Mouse (Mus musculus): ENCODE measurements around the gene Tctex1d4.

Gene Tctex1d4

DNA sequence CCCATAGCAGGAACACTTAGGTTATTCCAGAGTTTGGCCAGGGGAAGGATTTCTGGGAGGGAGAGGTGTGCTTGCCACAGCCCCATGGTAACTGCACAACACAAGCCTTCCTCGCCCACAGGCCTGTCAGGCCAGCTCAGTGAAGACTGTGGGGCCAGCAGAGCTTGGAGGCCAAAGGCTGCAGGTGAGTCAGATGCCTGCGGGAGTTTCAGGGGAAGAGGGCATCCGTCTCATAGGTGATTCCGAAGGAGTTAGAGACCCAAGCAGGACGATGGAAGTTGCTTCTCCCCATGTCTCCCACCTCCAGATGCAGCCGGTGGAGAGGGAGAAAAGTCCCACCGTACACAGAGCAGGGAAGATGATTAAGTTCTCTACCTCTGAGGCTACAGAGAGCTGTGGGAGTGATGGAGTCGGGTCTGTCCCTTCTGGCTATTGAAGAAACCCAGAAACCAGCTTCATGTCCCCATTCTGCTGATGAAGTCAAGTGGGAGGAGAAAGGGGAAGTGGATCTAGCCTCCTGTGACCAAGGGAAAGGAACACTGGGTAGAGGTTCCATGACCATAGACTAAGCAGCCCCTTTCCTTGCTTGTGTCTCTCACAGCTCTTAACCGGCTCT is at the start of gene Tctex1d4:
Gene Tctex1d4 (plus strand): TSS at position 120 of the 616 bp plus-strand sequence.
- DNase-seq (ENCODE audit: low read depth), result no peak

DNA sequence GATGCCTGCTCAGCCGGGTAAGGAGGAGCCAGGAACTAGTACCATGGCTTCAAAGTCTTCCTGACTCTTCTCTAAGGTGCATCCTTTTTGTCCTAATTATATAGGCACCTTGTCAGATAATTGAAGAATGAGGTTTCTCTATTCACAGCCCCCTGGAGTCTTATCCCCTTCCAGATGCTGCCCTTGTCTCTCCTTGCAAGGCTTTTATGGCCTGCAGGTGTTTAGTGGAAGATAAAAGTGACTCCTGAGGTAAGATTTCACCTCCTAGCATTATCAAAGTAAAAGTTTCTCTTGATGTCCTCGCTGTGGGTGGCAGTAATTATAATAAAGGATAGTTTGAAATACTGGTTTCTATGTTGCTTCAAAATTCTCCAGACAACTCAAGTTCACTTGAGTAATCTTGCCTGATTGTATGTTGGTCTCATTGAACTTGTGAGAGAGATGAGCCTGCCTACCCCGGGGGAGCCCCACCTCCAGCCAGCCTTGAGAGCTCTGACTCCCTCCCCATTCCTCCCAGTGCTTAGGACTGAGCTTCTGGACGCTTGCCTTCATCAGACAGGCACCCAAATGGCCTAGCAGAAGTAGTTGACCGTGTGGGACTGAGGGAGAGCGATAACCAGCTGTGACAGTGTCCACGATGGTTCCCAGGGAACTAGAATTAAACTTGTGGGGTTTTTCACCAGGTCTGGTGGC is 38.5 kb upstream of the Tctex1d4 start:
- peak; percentile 56 for DNase-seq (ENCODE audit: low read depth)

DNA sequence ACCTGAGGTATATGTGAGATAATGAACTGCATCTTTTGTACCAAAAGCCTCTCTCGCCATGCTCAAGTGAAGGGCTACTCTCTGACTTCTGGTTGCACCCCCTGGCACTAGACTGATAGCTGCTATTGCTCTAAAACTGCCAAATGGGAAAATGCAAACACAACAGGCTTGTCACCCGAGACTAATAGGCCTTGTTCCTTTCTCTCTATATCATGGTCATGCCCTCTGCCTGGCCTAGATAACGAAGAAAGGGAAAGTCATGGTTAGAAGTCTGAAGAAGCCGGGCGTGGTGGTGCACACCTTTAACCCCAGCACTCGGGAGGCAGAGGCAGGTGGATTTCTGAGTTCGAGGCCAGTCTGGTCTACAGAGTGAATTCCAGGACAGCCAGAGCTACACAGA is 36.0 kb upstream of the Tctex1d4 start:
- peak; percentile 51 for DNase-seq (ENCODE audit: low read depth)

DNA sequence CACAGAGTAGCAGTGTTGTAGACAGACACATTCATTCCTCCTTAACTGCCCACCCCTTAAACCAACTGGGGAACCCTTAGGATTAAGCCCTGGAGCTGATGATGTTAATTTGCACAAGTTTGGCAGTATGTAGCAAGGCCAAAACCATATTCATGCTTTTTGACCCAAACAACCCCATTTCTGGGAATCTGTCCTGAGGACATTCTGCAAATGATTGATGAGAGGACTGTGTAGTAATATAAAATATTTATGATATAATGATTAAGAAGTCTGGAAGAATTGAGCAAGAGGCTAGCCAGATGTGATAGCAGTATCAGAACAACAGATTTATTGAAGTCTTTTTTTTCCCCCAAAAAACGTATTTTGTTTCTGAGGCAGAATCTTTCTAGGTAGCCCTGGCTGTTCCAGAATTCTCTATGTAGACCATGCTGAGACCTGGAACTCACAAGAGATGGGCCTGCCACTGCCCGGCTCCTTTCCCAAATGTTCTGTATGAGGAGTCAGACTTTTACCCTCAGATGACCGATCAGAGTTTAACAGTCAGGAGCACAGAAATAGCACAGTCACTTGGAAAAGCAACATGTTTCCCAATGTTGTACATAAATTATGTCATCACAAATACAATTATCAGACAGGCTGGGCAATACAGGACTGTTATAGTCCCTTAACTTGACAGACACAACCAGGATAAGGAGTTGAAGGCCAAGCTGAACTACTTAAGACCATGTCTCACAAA is 31.8 kb upstream of the Tctex1d4 start:
- no peak for DNase-seq (ENCODE audit: low read depth)

DNA sequence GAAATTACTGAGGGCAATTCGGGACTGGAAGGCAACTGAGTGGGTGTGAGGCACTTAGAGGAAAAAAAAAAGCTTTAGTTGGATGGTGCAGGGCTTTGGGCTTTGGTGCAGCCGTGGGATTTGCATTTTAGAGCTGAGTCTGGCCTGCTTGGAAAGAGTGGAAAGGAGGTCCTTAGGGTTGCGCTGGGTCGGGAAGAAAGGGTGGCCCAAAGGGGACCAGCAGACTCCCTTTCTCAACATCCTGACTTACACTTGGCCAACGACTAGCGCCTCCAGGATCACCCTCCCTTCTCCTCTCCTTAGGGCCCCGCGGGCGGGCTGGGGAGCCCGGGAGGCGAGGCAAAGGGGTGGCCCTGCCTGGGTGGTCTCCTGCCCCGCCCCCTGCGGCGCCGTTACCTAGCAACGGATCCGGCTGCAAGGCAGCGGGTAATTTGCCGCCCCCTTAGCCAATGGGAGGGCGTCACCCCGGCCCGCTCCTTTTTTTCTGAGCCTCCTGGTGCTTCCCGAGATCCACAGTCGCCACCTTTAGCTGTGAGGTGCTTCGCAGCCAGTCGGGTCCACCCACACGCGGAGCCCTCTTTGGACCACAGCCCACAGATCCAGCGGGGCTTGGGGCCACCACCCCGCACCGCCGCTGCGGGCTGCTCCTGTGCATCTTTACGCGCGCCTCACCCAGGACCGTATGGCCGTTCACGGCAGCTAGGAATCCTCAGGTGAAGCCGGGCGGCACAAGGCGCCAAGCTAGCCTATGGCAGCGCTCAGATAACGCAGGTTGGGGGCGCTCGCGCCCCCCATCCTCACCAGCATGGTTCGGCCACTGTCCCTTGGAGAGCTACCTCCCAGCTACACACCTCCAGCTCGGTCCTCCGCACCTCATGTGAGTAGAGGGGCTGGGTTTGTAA is 30.8 kb upstream of the Tctex1d4 start, which contains the start of gene Ptch2:
Gene Ptch2 (plus strand): TSS at position 525 of the 902 bp plus-strand sequence.
- DNase-seq (ENCODE audit: low read depth), result no peak

DNA sequence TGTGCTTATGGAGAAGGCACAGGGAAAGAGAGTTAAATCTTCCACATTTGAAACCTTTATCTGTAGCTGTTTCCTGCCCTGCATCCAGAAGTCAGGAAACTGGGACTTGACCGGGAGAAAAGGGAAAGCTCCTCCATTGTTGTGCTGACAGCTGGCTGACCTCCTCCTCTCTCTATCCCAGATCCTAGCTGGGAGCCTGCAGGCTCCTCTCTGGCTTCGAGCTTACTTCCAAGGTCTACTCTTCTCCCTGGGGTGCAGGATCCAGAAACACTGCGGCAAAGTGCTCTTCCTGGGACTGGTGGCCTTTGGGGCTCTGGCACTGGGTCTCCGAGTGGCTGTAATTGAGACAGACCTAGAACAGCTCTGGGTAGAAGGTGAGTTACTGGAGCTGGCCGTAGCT is 29.9 kb upstream of the Tctex1d4 start:
- DNase-seq (ENCODE audit: low read depth), result no peak

DNA sequence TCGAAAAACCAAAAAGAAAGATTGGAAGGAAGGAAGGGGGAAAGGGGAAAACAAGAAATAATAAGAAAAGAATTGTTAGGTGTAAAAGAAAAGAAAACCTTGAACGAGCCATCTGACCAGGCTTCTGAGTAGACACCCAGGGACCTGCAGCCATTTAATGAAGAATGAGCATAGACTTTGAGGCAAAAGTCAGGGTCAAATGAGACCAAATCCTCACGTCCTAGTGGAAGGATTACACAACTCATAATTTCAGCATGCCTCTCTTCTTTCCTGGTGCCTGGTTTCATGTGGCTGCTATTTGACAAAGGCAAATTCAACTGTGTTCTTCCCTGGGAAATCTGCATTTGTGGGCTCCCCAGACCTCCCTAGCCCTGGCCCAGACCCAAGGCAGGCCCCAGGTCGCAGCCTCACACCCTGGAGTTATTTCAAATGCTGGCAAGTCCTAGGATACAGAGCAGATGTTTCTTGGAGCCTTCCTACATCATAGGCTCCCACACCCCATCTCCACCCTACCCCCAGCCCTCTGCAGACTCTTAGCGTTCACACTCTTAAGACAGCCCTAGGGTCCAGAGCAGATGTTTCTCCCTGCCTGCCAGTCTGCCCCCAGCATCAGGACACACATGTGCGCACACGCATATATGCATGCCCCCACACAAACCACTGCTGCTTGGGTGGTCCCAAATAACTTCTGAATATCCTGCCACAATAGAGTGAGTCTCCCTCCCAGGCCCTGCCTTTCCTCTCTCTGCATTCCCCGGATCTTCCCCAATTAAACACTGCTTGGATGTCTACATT is 28.4 kb upstream of the Tctex1d4 start:
- no peak for DNase-seq (ENCODE audit: low read depth)

DNA sequence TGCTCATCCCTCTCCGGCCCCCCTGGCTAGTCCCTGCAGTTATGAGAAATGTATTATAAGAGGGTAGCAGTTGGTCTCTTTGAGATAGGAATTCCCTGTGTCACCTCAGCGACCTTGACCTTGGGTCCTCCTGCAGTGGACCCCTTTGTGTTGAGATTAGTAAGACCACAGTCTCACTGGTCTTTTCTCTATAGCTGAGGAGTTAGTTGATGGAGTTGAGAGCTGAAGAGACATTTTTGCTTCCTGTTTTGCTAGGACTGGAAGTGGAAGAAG is 27.9 kb upstream of the Tctex1d4 start:
- DNase-seq (ENCODE audit: low read depth), result no peak

DNA sequence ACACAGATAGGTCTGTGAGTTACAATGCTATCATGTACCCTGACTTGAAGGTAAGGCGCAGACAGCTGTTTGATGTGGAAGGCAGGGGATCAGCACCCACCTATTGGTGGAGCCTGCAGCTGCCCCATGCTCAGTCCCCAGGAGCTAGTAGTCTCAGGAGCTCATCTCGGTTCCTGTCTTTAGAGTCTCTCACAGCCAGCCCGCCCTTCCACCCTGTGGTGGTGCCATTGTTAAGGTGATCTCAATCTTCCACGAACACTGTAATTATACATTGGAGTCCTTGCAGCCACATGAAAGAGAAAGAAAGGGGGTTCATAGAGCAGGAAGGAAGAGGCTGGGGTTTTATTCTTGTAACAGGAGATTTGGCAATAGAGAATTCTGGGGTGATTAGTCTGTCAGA is 26.6 kb upstream of the Tctex1d4 start:
- DNase-seq (ENCODE audit: low read depth), result no peak

DNA sequence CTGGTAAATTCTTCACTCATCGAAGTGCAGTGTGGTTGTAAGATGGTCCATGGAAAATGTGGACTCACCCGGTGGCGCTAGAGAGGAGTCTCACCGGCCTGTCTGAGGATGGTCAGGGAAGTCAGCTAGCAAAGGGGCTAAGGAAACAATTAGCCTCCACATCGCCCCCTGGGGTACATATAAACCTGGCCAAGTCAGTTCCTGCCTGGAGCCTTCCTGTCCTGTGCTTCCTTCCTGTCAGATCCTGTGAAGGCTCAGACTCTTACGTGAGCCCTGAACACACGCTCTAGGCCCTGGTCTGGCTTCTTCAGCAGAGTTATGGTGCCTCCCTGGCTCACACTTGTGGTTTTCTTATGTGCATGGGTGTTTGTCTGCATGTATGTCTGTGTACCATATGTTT is 25.4 kb upstream of the Tctex1d4 start:
- DNase-seq (ENCODE audit: low read depth), result no peak

DNA sequence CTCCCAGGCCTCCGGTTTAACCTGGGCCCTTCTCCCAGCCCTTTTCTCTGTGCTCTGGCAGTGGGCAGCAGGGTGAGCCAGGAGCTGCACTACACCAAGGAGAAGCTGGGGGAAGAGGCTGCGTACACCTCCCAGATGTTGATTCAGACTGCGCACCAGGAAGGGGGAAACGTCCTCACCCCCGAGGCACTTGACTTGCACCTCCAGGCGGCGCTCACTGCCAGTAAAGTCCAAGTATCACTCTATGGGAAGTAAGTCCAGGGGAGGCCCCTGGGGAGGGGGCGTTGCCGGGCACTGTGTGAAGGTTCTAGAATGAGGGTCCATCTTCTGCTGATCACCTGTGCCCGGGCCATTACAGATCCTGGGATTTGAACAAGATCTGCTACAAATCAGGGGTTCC is 21.9 kb upstream of the Tctex1d4 start:
- DNase-seq (ENCODE audit: low read depth), result no peak

DNA sequence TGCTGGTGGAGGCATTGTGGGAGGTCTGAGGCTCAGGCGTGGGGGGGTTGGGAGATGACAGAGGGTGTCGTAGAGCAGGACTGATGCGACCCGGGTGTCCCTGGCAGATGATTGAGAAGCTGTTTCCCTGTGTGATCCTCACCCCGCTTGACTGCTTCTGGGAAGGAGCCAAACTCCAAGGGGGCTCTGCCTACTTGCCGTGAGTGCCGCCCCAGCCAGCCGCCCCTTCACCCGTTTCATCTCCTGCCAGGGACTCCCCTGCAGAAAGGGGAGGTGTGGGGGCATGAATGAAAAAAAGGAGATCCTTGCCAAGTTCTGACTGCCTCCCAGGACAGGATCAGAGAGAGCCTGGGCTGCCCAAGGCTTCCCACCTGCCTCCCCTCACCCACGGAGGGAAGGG is 21.5 kb upstream of the Tctex1d4 start:
- DNase-seq (ENCODE audit: low read depth), result no peak

DNA sequence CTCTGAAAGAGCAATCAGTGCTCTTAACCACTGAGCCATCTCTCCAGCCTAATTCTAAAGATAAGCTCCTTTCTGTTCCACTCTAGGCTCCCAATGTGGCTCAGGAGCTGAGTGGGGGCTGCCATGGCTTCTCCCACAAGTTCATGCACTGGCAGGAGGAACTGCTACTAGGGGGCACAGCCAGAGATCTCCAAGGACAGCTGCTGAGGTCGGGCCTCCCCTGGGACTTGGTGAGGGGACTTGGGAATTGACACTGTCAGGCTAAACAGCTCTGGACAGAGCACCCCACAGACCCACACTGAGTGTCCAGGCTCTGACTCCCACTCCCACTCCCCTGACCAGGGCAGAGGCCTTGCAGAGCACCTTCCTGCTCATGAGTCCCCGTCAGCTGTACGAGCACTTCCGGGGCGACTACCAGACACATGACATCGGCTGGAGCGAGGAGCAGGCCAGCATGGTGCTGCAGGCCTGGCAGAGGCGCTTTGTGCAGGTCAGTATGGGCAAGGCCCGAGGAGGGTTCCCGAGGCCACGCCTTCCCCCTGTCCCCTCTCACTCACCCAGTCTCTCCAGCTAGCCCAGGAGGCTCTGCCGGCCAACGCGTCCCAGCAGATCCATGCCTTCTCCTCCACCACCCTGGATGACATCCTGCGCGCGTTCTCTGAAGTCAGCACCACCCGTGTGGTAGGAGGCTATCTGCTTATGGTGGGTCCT is 18.6 kb upstream of the Tctex1d4 start:
- DNase-seq (ENCODE audit: low read depth), result no peak

DNA sequence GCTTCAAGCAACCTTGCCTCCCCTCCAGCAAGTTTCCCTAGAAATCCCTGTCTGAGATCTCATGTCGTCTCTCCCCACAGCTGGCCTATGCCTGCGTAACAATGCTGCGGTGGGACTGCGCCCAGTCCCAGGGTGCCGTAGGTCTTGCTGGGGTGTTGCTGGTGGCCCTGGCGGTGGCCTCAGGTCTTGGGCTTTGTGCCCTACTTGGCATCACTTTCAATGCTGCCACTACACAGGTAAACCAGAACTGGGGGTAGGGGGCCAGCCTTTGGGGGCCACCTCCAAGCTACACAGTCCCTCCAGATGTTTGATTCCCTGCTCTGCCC is 18.1 kb upstream of the Tctex1d4 start:
- DNase-seq (ENCODE audit: low read depth), result no peak

DNA sequence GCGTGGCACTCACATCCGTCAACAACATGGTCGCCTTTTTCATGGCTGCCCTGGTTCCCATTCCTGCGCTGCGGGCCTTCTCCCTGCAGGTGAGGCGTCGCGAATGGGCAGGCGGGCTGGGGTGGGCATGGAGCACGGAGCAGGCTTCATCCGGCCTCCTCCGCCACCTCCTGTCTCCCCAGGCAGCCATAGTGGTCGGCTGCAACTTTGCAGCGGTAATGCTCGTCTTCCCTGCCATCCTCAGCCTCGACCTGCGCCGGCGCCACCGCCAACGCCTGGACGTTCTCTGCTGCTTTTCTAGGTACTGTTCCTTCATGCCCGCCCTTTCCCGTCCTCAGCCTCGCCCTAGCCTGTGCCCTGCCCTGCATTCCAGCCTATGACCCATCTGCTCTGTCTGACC is 17.3 kb upstream of the Tctex1d4 start:
- DNase-seq (ENCODE audit: low read depth), result no peak

DNA sequence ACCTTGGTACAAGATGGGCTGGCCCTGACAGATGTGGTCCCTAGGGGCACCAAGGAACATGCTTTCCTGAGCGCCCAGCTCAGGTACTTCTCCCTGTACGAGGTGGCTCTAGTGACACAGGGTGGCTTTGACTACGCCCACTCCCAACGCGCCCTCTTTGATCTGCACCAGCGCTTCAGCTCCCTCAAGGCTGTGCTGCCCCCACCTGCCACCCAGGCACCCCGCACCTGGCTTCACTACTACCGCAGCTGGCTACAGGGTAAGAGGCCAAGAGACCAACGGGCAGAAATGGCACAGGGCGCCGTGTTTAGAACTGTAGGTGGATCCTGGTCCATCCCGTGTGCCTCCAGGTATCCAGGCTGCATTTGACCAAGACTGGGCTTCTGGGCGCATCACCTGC is 16.3 kb upstream of the Tctex1d4 start:
- no peak for DNase-seq (ENCODE audit: low read depth)

DNA sequence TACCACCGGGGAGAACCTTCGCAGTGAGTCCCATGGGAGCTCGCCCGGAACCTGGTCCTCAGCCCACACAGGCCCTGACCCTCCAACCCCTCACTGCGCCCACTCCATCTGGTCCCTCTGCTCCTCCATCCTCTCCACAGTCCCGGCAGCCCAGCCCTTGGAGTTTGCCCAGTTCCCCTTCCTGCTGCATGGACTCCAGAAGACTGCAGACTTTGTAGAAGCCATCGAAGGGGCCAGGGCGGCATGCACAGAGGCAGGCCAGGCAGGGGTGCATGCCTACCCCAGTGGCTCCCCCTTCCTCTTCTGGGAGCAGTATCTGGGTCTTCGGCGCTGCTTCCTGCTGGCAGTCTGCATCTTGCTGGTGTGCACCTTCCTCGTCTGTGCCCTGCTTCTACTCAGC is 15.6 kb upstream of the Tctex1d4 start:
- no peak for DNase-seq (ENCODE audit: low read depth)

DNA sequence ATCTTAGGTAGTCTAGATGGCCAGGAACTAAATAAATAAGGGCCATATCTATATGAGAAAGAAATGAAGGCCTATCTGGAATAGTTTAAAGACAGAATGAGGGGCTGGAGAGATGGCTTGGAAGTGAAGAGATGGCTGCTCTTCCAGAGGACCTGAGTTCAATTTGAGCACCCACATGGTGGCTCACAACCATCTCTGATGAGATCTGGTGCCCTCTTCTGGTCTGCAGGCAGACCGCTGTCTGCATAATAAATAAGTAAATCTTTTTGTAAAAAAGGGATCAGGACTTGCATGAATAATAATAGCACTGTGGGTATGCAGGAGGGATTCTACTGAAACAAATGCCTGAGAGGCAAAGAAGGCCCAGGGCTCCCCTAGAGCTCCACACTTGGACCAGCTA is 13.4 kb upstream of the Tctex1d4 start:
- DNase-seq (ENCODE audit: low read depth), result no peak

DNA sequence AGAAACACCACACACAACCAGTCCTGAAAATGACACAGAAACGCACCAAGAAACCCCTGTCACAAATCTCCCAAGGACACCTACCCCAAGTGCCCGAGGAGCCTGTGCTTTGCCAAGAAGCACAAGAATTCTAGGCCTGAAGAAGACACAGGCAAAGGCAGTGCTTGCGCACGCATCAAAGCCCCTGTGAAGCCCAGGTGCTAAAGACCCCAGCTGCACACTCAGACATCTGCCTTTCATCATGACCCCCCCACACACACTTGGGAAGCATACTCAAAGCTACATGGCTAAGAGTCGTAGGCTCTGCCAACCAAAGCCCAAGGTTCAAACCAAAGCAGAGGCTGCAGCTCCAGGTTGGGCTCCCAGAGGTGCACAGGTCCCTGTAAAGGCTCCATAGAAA is 11.0 kb upstream of the Tctex1d4 start:
- DNase-seq (ENCODE audit: low read depth), result no peak

DNA sequence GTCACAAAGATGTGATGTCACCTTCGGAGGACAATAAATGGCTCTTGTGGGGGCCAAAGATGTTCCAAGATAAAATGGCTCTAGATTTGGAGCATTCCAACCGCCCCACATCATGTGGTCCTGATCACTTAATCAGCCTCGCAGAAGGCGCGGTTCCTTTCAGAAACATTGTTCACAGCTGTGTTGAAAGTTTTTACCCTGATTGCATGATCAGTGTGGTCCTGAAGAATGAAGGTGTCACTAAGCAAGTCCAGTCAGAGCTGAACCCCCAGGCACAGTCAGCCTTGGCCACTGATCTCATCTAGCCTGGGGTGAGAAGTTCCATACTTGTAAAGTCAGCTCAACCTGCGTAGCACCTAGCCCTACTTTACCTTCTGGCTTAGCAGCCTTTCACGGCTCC is 8.7 kb upstream of the Tctex1d4 start:
- no peak for DNase-seq (ENCODE audit: low read depth)

DNA sequence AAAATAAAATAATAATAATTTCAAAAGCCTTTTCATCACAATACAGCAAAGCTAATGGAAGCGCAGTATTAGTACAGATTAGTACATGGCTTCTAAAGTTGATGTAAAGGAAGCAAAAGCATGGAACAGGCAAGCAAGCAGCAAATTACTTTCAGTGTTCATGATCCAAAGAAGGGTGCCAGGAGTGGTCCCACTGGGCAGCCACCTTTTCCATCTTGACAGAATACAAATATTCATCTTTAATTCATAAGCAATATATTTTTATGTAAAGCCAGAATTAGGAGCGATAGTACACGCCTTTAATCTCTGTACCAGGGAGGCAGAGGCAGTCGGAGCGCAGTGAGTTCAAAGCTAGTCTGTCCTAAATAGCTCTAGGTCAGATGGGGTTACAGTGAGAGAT is 7.0 kb upstream of the Tctex1d4 start:
- no peak for DNase-seq (ENCODE audit: low read depth)
